Mouse (Mus musculus) hindbrain, embryonic 12.5 days (tissue): ENCODE measurements at regions not wholly inside any gene's neighbourhood (a gene's known extent, or its start where the extent isn't known, plus 50 kb on each side); places are given as distances from the start of the nearest gene placed in this dataset.

Source experiments
- ATAC-seq: fragments of 200-750 bp; cut with Nextera tagmentation; 2 replicates; pipeline ENCODE4 v1.8.0; 2017; ENCODE audit warnings: moderate TSS enrichment; ENCODE audit not compliant: low FRiP score
- H3K27ac ChIP-seq: fragments of 300-500 bp; sonication (generic); 2 replicates; pipeline ENCODE4 v1.5.1; 2016; ENCODE audit warnings: mild to moderate bottlenecking
- H3K27me3 ChIP-seq: fragments of 300-500 bp; sonication (generic); 2 replicates; pipeline ENCODE4 v1.6.1; 2016; ENCODE audit warnings: mild to moderate bottlenecking
- H3K36me3 ChIP-seq: fragments of 300-500 bp; sonication (generic); 2 replicates; pipeline ENCODE4 v1.6.1; 2016; ENCODE audit warnings: mild to moderate bottlenecking
- H3K4me1 ChIP-seq: fragments of 300-500 bp; sonication (generic); 2 replicates; pipeline ENCODE4 v1.6.1; 2016
- H3K4me2 ChIP-seq: fragments of 300-500 bp; sonication (generic); replicated peaks from 2 replicates; pipeline ENCODE4 v1.6.1; 2016; ENCODE audit warnings: mild to moderate bottlenecking
- H3K4me3 ChIP-seq: fragments of 300-500 bp; sonication (generic); 2 replicates; pipeline ENCODE4 v1.5.1; 2016; ENCODE audit warnings: mild to moderate bottlenecking
- H3K9ac ChIP-seq: fragments of 300-500 bp; sonication (generic); 2 replicates; pipeline ENCODE4 v1.6.1; 2016; ENCODE audit warnings: mild to moderate bottlenecking, moderate library complexity
- H3K9me3 ChIP-seq: fragments of 300-500 bp; sonication (generic); replicated peaks from 2 replicates; pipeline ENCODE4 v1.6.1; 2016; ENCODE audit warnings: mild to moderate bottlenecking
- whole genome bisulfite sequencing: fragments of 180-500 bp; shearing (Covaris S2); methylation state at CpG from one replicate; pipeline ENCODE4 v1.1.7; 2016; 5-methylcytosine and 5-hydroxymethylcytosine counted together

- peak; percentile 71; the same call in 1 of the 2 replicates for ATAC-seq
- 69% methylated on average over 7 of the region's 7 CpGs for WGBS
- H3K36me3 ChIP-seq: no peaks in the 10 kb centered on the region
- H3K27ac ChIP-seq: no peak overlapping the region
- H3K4me3 ChIP-seq: no peak overlapping the region
- H3K4me1 ChIP-seq: no peaks in the 10 kb centered on the region
- H3K4me2 ChIP-seq: no peak overlapping the region
- H3K9me3 ChIP-seq: no peaks in the 10 kb centered on the region
- H3K27me3 ChIP-seq: no peaks in the 10 kb centered on the region
- no peak overlapping the region for H3K9ac ChIP-seq
These were observed 3534.3 kb upstream of the Lrrc6 start for GRCm38 (mm10) chr15:70034976-70035375.

DNA sequence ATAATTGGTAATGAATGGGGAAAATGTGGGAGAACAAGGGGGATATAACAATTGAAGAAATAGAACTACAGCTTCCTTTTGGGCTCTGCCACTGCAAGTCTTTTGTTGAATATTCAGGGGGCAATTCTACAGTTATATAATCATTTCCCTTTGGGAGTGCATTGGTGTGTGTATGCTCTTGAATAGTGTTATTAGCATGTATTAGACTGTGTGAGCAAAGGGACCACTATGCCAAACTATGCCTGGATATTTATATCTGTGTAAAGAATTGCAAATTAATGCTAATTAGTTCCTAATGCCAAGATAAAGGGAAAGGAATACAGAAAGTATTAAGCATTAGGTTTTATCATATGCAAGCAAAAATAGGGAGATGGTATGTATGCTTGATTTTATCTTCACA is 3528.8 kb upstream of the Lrrc6 start:
- Histone ChIP-seq H3K4me1 (no peaks in the 10 kb centered on the region), H3K36me3 (no peaks in the 10 kb centered on the region), H3K27me3 (no peaks in the 10 kb centered on the region), H3K4me3 (no peak overlapping the region), H3K9ac (no peak overlapping the region), H3K4me2 (no peak overlapping the region), H3K9me3 (no peaks in the 10 kb centered on the region), H3K27ac (no peak overlapping the region)
- ATAC-seq: no peak

GRCm38 (mm10) chr15:70012792-70013191 is 3512.1 kb upstream of the Lrrc6 start:
- no peak for ATAC-seq
- H3K4me3 ChIP-seq: no peak overlapping the region
- H3K9me3 ChIP-seq: no peaks in the 10 kb centered on the region
- no peak overlapping the region for H3K9ac ChIP-seq
- 92% methylated on average over 2 of the region's 2 CpGs for WGBS
- no peak overlapping the region for H3K27ac ChIP-seq
- H3K4me2 ChIP-seq: no peak overlapping the region
- no peaks in the 10 kb centered on the region for H3K27me3 ChIP-seq
- no peaks in the 10 kb centered on the region for H3K4me1 ChIP-seq
- no peaks in the 10 kb centered on the region for H3K36me3 ChIP-seq
